Mouse (Mus musculus) adipocyte (in vitro differentiated cells): ENCODE results near the gene Tmx1.
A peak's percentile ranks its signal among the peaks of the same experiment; 100 is the strongest.

Source experiments
- DNase-seq: peaks from one replicate; pipeline ENCODE4 v3.0.0-alpha.2; 2016; ENCODE audit warnings: low spot score

Tmx1 gene

GRCm38 (mm10) chr12:70452726-70453645 is at the start of gene Tmx1:
Gene Tmx1, plus strand, starts transcription at chr12:70453095.
- DNase-seq = peak; percentile 96

- DNase-seq = no peak
These were observed 48.6 kb upstream of the Tmx1 start for GRCm38 (mm10) chr12:70404327-70404726.

GRCm38 (mm10) chr12:70408396-70408795 is 44.5 kb upstream of the Tmx1 start:
- no peak for DNase-seq

- no peak for DNase-seq
These were observed 43.3 kb upstream of the Tmx1 start for GRCm38 (mm10) chr12:70409600-70409999.

GRCm38 (mm10) chr12:70420216-70420615 is 32.7 kb upstream of the Tmx1 start:
- peak; percentile 51 for DNase-seq

GRCm38 (mm10) chr12:70421028-70421427 is 31.9 kb upstream of the Tmx1 start:
- no peak for DNase-seq

- no peak for DNase-seq
These were observed 30.4 kb upstream of the Tmx1 start for GRCm38 (mm10) chr12:70422322-70423118.

- DNase-seq = no peak
These were observed 25.0 kb upstream of the Tmx1 start for GRCm38 (mm10) chr12:70427885-70428284.

- DNase-seq = no peak
These were observed 23.3 kb upstream of the Tmx1 start for GRCm38 (mm10) chr12:70429637-70430036.

- DNase-seq = peak; percentile 70
These were observed 22.5 kb upstream of the Tmx1 start for GRCm38 (mm10) chr12:70430307-70430950.

- peak; percentile 67 for DNase-seq
These were observed 21.5 kb upstream of the Tmx1 start for GRCm38 (mm10) chr12:70431428-70431827.

- DNase-seq = no peak
These were observed 2.9 kb upstream of the Tmx1 start for GRCm38 (mm10) chr12:70449961-70450360.

- DNase-seq = no peak
These were observed 1.4 kb upstream of the Tmx1 start for GRCm38 (mm10) chr12:70451533-70451932.

- DNase-seq = no peak
These were observed 752 bp upstream of the Tmx1 start for GRCm38 (mm10) chr12:70452143-70452542.

- no peak for DNase-seq
These were observed 2.3 kb downstream of the Tmx1 start for GRCm38 (mm10) chr12:70455226-70455625.

- no peak for DNase-seq
These were observed 6.7 kb downstream of the Tmx1 start for GRCm38 (mm10) chr12:70459546-70459945.

GRCm38 (mm10) chr12:70464016-70464415 is 11.1 kb downstream of the Tmx1 start:
- no peak for DNase-seq

GRCm38 (mm10) chr12:70475336-70475735 is 22.4 kb downstream of the Tmx1 start:
- no peak for DNase-seq

GRCm38 (mm10) chr12:70476884-70477576 is 24.1 kb downstream of the Tmx1 start:
- DNase-seq = no peak

GRCm38 (mm10) chr12:70477593-70478287 is 24.8 kb downstream of the Tmx1 start:
- DNase-seq = no peak

GRCm38 (mm10) chr12:70485956-70486355 is 33.1 kb downstream of the Tmx1 start:
- no peak for DNase-seq
